Mouse (Mus musculus): Measurements from ENCODE around the gene Rtn4ip1. TPM values are rescaled to one million over a fixed set of nuclear protein-coding genes. Genes with fewer than 3 reads are reported as not detected.
A peak's percentile ranks its signal among the peaks of the same experiment; 100 is the strongest.
"Not testable (repeated sequence)": the region's sequence is repeated elsewhere in the genome, so short reads cannot be mapped to it uniquely, and the experiment has no call there.

The Rtn4ip1 gene
- total and polyA plus RNA-seq, 3 experiments, result 11.6 to 23.5 TPM; not detected in 1

- no peak overlapping the region for H3K9ac ChIP-seq (ENCODE audit: control insufficient read depth, low read depth, low read length, poor library complexity, severe bottlenecking)
- peaks cover 0 to 5% of the 10 kb centered on the region in 2 experiments; a peak in 2 of 4 replicates for H3K36me3 ChIP-seq (ENCODE audit: control insufficient read depth in 1 of 2, insufficient read depth in 2 of 2, low read length in 2 of 2)
- TF ChIP-seq CHD2 (IDR thresholded peaks at IDR 0.05; ENCODE audit: low read length) (no peak), GABPA (IDR thresholded peaks at IDR 0.05; ENCODE audit: low read depth, low read length) (no peak), ETS1 (IDR thresholded peaks at IDR 0.05; ENCODE audit: low read depth, low read length) (no peak), MYB (IDR thresholded peaks at IDR 0.05; ENCODE audit: low read depth, low read length) (no peak), USF1 (IDR thresholded peaks at IDR 0.05; ENCODE audit: low read depth, low read length) (no peak), MAFK (IDR thresholded peaks at IDR 0.05; ENCODE audit: borderline replicate concordance, low read depth, low read length) (no peak), USF2 (IDR thresholded peaks at IDR 0.05; ENCODE audit: borderline replicate concordance in 1 of 2, insufficient read depth in 1 of 2, low read depth in 1 of 2, low read length in 2 of 2) (no peak), ZC3H11A (IDR thresholded peaks at IDR 0.05; ENCODE audit: low read depth, low read length) (no peak), ZKSCAN1 (IDR thresholded peaks at IDR 0.05; ENCODE audit: low read depth, low read length) (no peak), CTCF (IDR thresholded peaks at IDR 0.05 in 2 of 3, conservative IDR thresholded peaks at IDR 0.05 in 1 of 3; ENCODE audit: control insufficient read depth in 1 of 3, insufficient read depth in 1 of 3, low read depth in 2 of 3, low read length in 3 of 3, poor library complexity in 1 of 3, severe bottlenecking in 1 of 3) (no peak), RAD21 (IDR thresholded peaks at IDR 0.05; ENCODE audit: low read depth, low read length) (no peak), NRF1 (IDR thresholded peaks at IDR 0.05; ENCODE audit: insufficient read depth, low read depth, low read length, poor library complexity, severe bottlenecking) (no peak), UBTF (IDR thresholded peaks at IDR 0.05; ENCODE audit: borderline replicate concordance, insufficient read depth, low read depth, low read length) (no peak), RCOR1 (IDR thresholded peaks at IDR 0.05; ENCODE audit: low read depth, low read length) (no peak), TBP (IDR thresholded peaks at IDR 0.05; ENCODE audit: low read depth, low read length) (no peak), ZMIZ1 (IDR thresholded peaks at IDR 0.05; ENCODE audit: low read depth, low read length) (no peak), ZNF384 (IDR thresholded peaks at IDR 0.05; ENCODE audit: low read depth, low read length) (no peak), TCF12 (IDR thresholded peaks at IDR 0.05; ENCODE audit: low read depth, low read length) (no peak), TAL1 (IDR thresholded peaks at IDR 0.05; ENCODE audit: low read length) (no peak)
- peak; percentile 23 for DNase-seq (ENCODE audit: low read depth, low spot score)
- H3K79me2 ChIP-seq (ENCODE audit: control insufficient read depth, insufficient read depth, low read length, poor library complexity), result no peaks in the 10 kb centered on the region
- H3K9me3 ChIP-seq (replicated peaks; ENCODE audit: insufficient read depth, low read length), result no peaks in the 10 kb centered on the region
- peaks cover 0 to 6% of the 10 kb centered on the region in 2 experiments; a peak in 2 of 4 replicates for H3K4me1 ChIP-seq (ENCODE audit: control insufficient read depth in 1 of 2, insufficient read depth in 2 of 2, low read length in 2 of 2)
- H3K27ac ChIP-seq (ENCODE audit: control insufficient read depth, low read depth, low read length), result no peak overlapping the region
- no peaks in the 10 kb centered on the region for H3K27me3 ChIP-seq (ENCODE audit: control insufficient read depth in 1 of 2, insufficient read depth in 2 of 2, low read length in 2 of 2)
- no peak overlapping the region for H3K4me3 ChIP-seq (ENCODE audit: control insufficient read depth in 1 of 2, insufficient read depth in 1 of 2, low read depth in 2 of 2, low read length in 2 of 2)
Observed at GRCm38 (mm10) chr10:43977353-43977752, 75.7 kb downstream of the Rtn4ip1 start.

- TF ChIP-seq JUND (IDR thresholded peaks at IDR 0.05; ENCODE audit: low read depth, low read length) (no peak), RCOR1 (IDR thresholded peaks at IDR 0.05; ENCODE audit: low read depth, low read length) (no peak), TAL1 (IDR thresholded peaks at IDR 0.05; ENCODE audit: low read length) (no peak), USF1 (IDR thresholded peaks at IDR 0.05; ENCODE audit: low read depth, low read length) (no peak), TCF12 (IDR thresholded peaks at IDR 0.05; ENCODE audit: low read depth, low read length) (no peak), POLR2A (IDR thresholded peaks at IDR 0.05; ENCODE audit: control insufficient read depth in 1 of 2, insufficient read depth in 1 of 2, low read depth in 1 of 2, low read length in 2 of 2, poor library complexity in 1 of 2) (no peak), USF2 (IDR thresholded peaks at IDR 0.05; ENCODE audit: borderline replicate concordance in 1 of 2, insufficient read depth in 1 of 2, low read depth in 1 of 2, low read length in 2 of 2) (no peak), MYC (IDR thresholded peaks at IDR 0.05; ENCODE audit: low read depth, low read length) (no peak), EP300 (IDR thresholded peaks at IDR 0.05; ENCODE audit: low read depth in 1 of 2, low read length in 2 of 2) (no peak), ZC3H11A (IDR thresholded peaks at IDR 0.05; ENCODE audit: low read depth, low read length) (no peak), UBTF (IDR thresholded peaks at IDR 0.05; ENCODE audit: borderline replicate concordance, insufficient read depth, low read depth, low read length) (no peak), ZNF384 (IDR thresholded peaks at IDR 0.05; ENCODE audit: low read depth, low read length) (no peak), MEF2A (IDR thresholded peaks at IDR 0.05; ENCODE audit: extremely low read depth, insufficient replicate concordance, low read depth, low read length, poor library complexity, severe bottlenecking) (no peak)
- no peak overlapping the region for H3K27ac ChIP-seq (ENCODE audit: control insufficient read depth, low read depth, low read length)
- H3K36me3 ChIP-seq (ENCODE audit: control insufficient read depth in 1 of 2, insufficient read depth in 2 of 2, low read length in 2 of 2), result peaks cover 0 to 5% of the 10 kb centered on the region in 2 experiments; a peak in 2 of 4 replicates
- H3K9ac ChIP-seq (ENCODE audit: control insufficient read depth, low read depth, low read length, poor library complexity, severe bottlenecking), result no peak overlapping the region
- no peak for DNase-seq (ENCODE audit: low read depth, low spot score)
- H3K27me3 ChIP-seq (ENCODE audit: control insufficient read depth in 1 of 2, insufficient read depth in 2 of 2, low read length in 2 of 2), result no peaks in the 10 kb centered on the region; a peak in 1 of 4 replicates
- H3K4me1 ChIP-seq (ENCODE audit: control insufficient read depth in 1 of 2, insufficient read depth in 2 of 2, low read length in 2 of 2), result peaks cover 0 to 6% of the 10 kb centered on the region in 2 experiments; a peak in 2 of 4 replicates
- H3K79me2 ChIP-seq (ENCODE audit: control insufficient read depth, insufficient read depth, low read length, poor library complexity), result no peaks in the 10 kb centered on the region
- H3K4me3 ChIP-seq (ENCODE audit: control insufficient read depth in 1 of 2, insufficient read depth in 1 of 2, low read depth in 2 of 2, low read length in 2 of 2), result no peak overlapping the region
- no peaks in the 10 kb centered on the region for H3K9me3 ChIP-seq (replicated peaks; ENCODE audit: insufficient read depth, low read length)
Observed at GRCm38 (mm10) chr10:43980080-43980479, 78.5 kb downstream of the Rtn4ip1 start.

GRCm38 (mm10) chr10:43980742-43981141, 79.1 kb downstream of the Rtn4ip1 start:
- not testable (repeated sequence) for H3K9me3 ChIP-seq (replicated peaks; ENCODE audit: insufficient read depth, low read length); DNase-seq (ENCODE audit: low read depth, low spot score); H3K27me3 ChIP-seq (ENCODE audit: control insufficient read depth in 1 of 2, insufficient read depth in 2 of 2, low read length in 2 of 2); H3K9ac ChIP-seq (ENCODE audit: control insufficient read depth, low read depth, low read length, poor library complexity, severe bottlenecking); H3K27ac ChIP-seq (ENCODE audit: control insufficient read depth, low read depth, low read length); H3K4me1 ChIP-seq (ENCODE audit: control insufficient read depth in 1 of 2, insufficient read depth in 2 of 2, low read length in 2 of 2); H3K79me2 ChIP-seq (ENCODE audit: control insufficient read depth, insufficient read depth, low read length, poor library complexity); H3K4me3 ChIP-seq (ENCODE audit: control insufficient read depth in 1 of 2, insufficient read depth in 1 of 2, low read depth in 2 of 2, low read length in 2 of 2); H3K36me3 ChIP-seq (ENCODE audit: control insufficient read depth in 1 of 2, insufficient read depth in 2 of 2, low read length in 2 of 2)
